Mouse (Mus musculus): ENCODE results near the gene Ntm. TPM values are rescaled to one million over a fixed set of nuclear protein-coding genes. Genes with fewer than 3 reads are reported as not detected.

Ntm gene
- polyA plus RNA-seq, 1 experiment from 2014 or later, result 39.7 TPM

DNA sequence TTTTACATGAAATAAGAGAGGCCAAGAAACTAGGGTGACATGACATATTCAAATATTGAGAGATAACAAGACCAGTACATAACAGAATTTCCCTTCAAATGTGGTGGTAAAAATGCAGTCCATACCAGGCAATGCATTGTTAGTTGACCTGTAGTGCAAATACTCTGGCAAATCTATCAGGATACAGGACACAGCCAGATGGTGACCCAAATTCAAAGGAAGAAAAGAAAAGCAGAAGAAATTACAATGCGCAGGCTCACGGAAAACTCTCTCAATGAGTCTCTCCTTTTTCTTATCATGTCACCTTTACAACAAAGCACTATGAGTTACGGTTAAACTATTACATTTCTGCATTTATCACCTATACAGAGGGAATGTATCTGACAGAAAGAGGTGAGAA, 664.6 kb downstream of the Ntm start:
- Histone ChIP-seq H3K36me3 (ENCODE audit: control insufficient read depth, insufficient read depth, low read length) (no peaks in the 10 kb centered on the region), H3K9me3 (replicated peaks; ENCODE audit: control insufficient read depth, low read length) (no peaks in the 10 kb centered on the region), H3K9ac (ENCODE audit: low read depth, low read length) (no peak overlapping the region), H3K27ac (ENCODE audit: low read depth, low read length) (no peak overlapping the region), H3K4me1 (ENCODE audit: control insufficient read depth, insufficient read depth, low read length) (no peaks in the 10 kb centered on the region; the same call in 1 of the 2 replicates), H3K4me3 (ENCODE audit: low read depth, low read length) (no peak overlapping the region), H3K27me3 (ENCODE audit: control insufficient read depth, insufficient read depth, low read length) (no peaks in the 10 kb centered on the region), H3K4me2 (no peak overlapping the region)
- 79% methylated on average over 3 of the region's 3 CpGs for WGBS (ENCODE audit: insufficient replicate concordance)
- ATAC-seq (replicated peaks; ENCODE audit: insufficient number of reproducible peaks, low FRiP score, low TSS enrichment), result no peak

DNA sequence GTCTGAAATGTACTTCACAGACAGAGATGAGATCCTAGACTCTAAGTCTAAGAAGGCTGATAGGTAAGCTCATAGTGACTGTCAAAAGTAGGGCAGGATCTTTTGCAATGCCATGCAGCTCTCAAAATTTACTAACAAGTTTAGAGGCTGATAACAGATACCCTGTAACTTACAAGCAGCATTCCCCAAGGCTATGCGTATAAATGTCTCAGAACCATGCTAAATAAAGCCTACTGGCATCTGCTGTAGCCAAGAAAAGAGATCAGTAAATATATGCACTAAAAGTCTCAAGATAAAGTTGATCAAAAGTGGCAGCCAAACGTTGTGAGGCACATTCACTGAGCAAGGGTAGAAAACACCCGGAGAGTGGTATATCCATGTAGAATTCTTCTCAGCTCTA, 666.2 kb downstream of the Ntm start:
- WGBS (ENCODE audit: insufficient replicate concordance), result 64% methylated on average over 3 of the region's 3 CpGs
- Histone ChIP-seq H3K27me3 (ENCODE audit: control insufficient read depth, insufficient read depth, low read length) (no peaks in the 10 kb centered on the region), H3K36me3 (ENCODE audit: control insufficient read depth, insufficient read depth, low read length) (no peaks in the 10 kb centered on the region), H3K9ac (ENCODE audit: low read depth, low read length) (no peak overlapping the region), H3K27ac (ENCODE audit: low read depth, low read length) (no peak overlapping the region), H3K4me3 (ENCODE audit: low read depth, low read length) (no peak overlapping the region), H3K9me3 (replicated peaks; ENCODE audit: control insufficient read depth, low read length) (no peaks in the 10 kb centered on the region), H3K4me2 (no peak overlapping the region), H3K4me1 (ENCODE audit: control insufficient read depth, insufficient read depth, low read length) (no peaks in the 10 kb centered on the region; the same call in 1 of the 2 replicates)
- ATAC-seq (replicated peaks; ENCODE audit: insufficient number of reproducible peaks, low FRiP score, low TSS enrichment), result no peak

DNA sequence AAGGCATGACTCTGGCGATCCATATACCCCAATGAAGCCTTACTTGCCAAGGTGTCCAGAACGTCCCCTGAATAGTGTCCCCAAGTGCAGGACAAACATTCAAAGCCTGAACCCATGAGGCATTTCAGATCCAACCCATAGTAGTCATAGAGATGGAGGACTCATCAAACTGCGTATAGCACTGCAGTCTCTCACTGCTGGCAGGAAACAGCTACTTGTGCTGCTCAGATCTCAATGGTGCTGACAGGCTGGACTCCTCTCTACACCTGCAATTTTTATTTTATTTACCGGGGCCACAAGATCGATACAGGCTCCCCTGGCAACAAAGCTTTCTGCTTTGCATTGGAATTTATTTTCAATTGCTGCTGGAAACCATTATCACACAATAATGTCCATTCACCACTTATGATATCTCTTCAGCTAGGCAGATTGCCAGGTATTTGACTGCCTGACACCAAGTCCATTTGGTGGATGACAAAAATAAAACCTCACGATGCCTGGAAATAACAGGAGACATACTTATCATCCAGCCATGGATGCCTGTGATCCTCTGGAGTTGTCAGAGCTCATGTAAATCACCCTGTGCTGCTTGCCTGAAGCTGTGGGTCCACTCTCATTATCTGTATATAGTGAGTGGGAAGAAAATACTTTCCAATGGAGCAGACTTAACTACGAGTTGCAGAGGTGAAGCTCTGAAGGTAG, 674.8 kb downstream of the Ntm start:
- H3K27ac ChIP-seq (ENCODE audit: low read depth, low read length), result peak overlapping the region; percentile 67
- no peaks in the 10 kb centered on the region for H3K9me3 ChIP-seq (replicated peaks; ENCODE audit: control insufficient read depth, low read length)
- H3K4me2 ChIP-seq, result peak overlapping the region; percentile 19
- no peak overlapping the region for H3K4me3 ChIP-seq (ENCODE audit: low read depth, low read length)
- H3K36me3 ChIP-seq (ENCODE audit: control insufficient read depth, insufficient read depth, low read length), result no peaks in the 10 kb centered on the region
- H3K27me3 ChIP-seq (ENCODE audit: control insufficient read depth, insufficient read depth, low read length), result no peaks in the 10 kb centered on the region
- H3K4me1 ChIP-seq (ENCODE audit: control insufficient read depth, insufficient read depth, low read length), result peaks cover 4% of the 10 kb centered on the region; the same call in 1 of the 2 replicates
- WGBS (ENCODE audit: insufficient replicate concordance), result 45% methylated on average over 7 of the region's 7 CpGs
- no peak for ATAC-seq (replicated peaks; ENCODE audit: insufficient number of reproducible peaks, low FRiP score, low TSS enrichment)
- H3K9ac ChIP-seq (ENCODE audit: low read depth, low read length), result no peak overlapping the region

DNA sequence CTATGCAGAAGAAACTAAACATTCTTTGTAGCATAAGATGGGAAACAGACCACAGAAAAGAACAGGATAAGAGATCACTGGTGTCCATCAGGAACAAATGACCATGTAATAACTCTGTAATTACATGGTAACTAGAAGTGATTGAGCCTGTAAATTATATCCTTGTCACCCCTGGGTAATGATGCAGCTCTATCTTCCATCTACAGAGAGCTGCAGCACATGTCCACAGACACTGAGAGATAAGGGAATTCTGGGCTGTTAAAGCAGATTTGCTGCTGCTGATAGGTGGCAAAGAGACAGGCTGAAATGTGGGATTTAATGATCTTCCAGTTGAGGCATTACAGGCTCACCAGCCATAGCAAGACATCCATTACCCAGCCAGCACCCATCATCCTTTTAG, 677.8 kb downstream of the Ntm start:
- Histone ChIP-seq H3K27ac (ENCODE audit: low read depth, low read length) (no peak overlapping the region), H3K4me3 (ENCODE audit: low read depth, low read length) (no peak overlapping the region), H3K36me3 (ENCODE audit: control insufficient read depth, insufficient read depth, low read length) (no peaks in the 10 kb centered on the region), H3K4me1 (ENCODE audit: control insufficient read depth, insufficient read depth, low read length) (peaks cover 4% of the 10 kb centered on the region; the same call in 1 of the 2 replicates), H3K9me3 (replicated peaks; ENCODE audit: control insufficient read depth, low read length) (no peaks in the 10 kb centered on the region), H3K27me3 (ENCODE audit: control insufficient read depth, insufficient read depth, low read length) (no peaks in the 10 kb centered on the region), H3K4me2 (no peak overlapping the region), H3K9ac (ENCODE audit: low read depth, low read length) (no peak overlapping the region)
- ATAC-seq (replicated peaks; ENCODE audit: insufficient number of reproducible peaks, low FRiP score, low TSS enrichment), result no peak

DNA sequence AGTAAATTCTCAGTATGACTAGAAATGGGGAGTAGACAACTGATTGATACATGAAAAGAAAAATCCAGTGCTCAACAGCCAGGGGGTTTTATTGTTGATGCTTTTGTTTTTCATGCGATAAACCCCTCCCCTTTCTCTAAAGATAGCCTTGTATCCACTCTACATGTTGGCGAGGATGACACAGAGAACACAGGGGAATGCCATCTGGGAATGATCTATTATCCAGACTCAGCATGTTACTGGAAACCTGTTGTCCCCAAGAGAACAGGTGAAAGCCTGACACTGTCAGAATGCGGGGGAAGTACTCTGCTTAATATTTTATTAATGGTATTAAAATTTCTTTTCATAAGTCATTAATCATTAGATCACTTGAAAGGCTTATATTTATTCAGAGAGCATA, 690.1 kb downstream of the Ntm start:
- no peaks in the 10 kb centered on the region for H3K9me3 ChIP-seq (replicated peaks; ENCODE audit: control insufficient read depth, low read length)
- peaks cover 14% of the 10 kb centered on the region for H3K4me1 ChIP-seq (ENCODE audit: control insufficient read depth, insufficient read depth, low read length)
- no peak overlapping the region for H3K4me2 ChIP-seq
- ATAC-seq (replicated peaks; ENCODE audit: insufficient number of reproducible peaks, low FRiP score, low TSS enrichment), result no peak
- H3K36me3 ChIP-seq (ENCODE audit: control insufficient read depth, insufficient read depth, low read length), result no peaks in the 10 kb centered on the region
- no peak overlapping the region for H3K9ac ChIP-seq (ENCODE audit: low read depth, low read length)
- WGBS (ENCODE audit: insufficient replicate concordance), result 84% methylated on average over 3 of the region's 3 CpGs
- H3K4me3 ChIP-seq (ENCODE audit: low read depth, low read length), result no peak overlapping the region
- no peaks in the 10 kb centered on the region for H3K27me3 ChIP-seq (ENCODE audit: control insufficient read depth, insufficient read depth, low read length)
- no peak overlapping the region for H3K27ac ChIP-seq (ENCODE audit: low read depth, low read length)

DNA sequence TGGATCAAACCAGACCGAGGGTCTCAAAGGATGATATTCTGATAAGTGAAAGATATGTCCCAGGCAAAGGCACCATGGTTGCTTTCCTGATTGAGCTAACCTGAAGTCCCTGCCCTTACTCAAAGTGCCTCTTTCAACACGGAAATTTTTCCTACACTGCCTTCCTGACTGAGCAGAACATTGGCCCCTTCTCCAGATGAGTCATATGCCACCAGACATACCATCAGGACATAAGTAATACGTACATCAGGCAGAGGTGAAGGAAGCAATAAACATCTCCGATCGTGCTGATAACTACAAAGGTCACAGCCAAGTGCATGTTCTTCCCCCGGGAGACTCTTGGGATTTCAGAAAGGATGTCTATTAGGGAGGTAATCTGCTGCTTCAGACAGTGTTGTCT, 693.0 kb downstream of the Ntm start:
- H3K36me3 ChIP-seq (ENCODE audit: control insufficient read depth, insufficient read depth, low read length), result no peaks in the 10 kb centered on the region
- no peak overlapping the region for H3K4me3 ChIP-seq (ENCODE audit: low read depth, low read length)
- H3K4me1 ChIP-seq (ENCODE audit: control insufficient read depth, insufficient read depth, low read length), result peaks cover 27% of the 10 kb centered on the region
- H3K4me2 ChIP-seq, result no peak overlapping the region
- no peak for ATAC-seq (replicated peaks; ENCODE audit: insufficient number of reproducible peaks, low FRiP score, low TSS enrichment)
- H3K27me3 ChIP-seq (ENCODE audit: control insufficient read depth, insufficient read depth, low read length), result no peaks in the 10 kb centered on the region
- H3K9ac ChIP-seq (ENCODE audit: low read depth, low read length), result no peak overlapping the region
- H3K27ac ChIP-seq (ENCODE audit: low read depth, low read length), result no peak overlapping the region
- no peaks in the 10 kb centered on the region for H3K9me3 ChIP-seq (replicated peaks; ENCODE audit: control insufficient read depth, low read length)
- WGBS (ENCODE audit: insufficient replicate concordance), result 63% methylated on average over 6 of the region's 6 CpGs

DNA sequence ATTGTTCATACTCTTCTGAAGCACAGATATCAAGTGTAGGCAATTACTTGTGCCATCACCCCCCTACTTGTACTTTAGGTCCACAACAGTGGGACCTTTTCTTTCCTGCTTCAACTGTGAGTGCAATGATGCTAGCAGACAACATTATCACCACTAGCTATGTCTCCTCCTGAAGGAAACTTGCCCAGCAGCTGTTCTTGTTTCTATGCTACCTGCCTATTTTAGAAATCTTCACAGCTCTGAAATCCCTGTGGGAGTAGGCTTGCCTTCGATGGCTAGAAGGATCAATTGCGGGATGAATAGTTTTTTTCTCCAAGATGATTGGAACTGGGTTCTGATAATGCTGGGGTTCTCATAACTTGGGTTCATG, 693.7 kb downstream of the Ntm start:
- ATAC-seq (replicated peaks; ENCODE audit: insufficient number of reproducible peaks, low FRiP score, low TSS enrichment), result no peak
- Histone ChIP-seq H3K9me3 (replicated peaks; ENCODE audit: control insufficient read depth, low read length) (no peaks in the 10 kb centered on the region), H3K27ac (ENCODE audit: low read depth, low read length) (no peak overlapping the region), H3K4me2 (no peak overlapping the region), H3K36me3 (ENCODE audit: control insufficient read depth, insufficient read depth, low read length) (no peaks in the 10 kb centered on the region), H3K4me3 (ENCODE audit: low read depth, low read length) (no peak overlapping the region), H3K9ac (ENCODE audit: low read depth, low read length) (no peak overlapping the region), H3K4me1 (ENCODE audit: control insufficient read depth, insufficient read depth, low read length) (peaks cover 27% of the 10 kb centered on the region), H3K27me3 (ENCODE audit: control insufficient read depth, insufficient read depth, low read length) (no peaks in the 10 kb centered on the region)
- WGBS (ENCODE audit: insufficient replicate concordance), result 86% methylated on average over 2 of the region's 2 CpGs

DNA sequence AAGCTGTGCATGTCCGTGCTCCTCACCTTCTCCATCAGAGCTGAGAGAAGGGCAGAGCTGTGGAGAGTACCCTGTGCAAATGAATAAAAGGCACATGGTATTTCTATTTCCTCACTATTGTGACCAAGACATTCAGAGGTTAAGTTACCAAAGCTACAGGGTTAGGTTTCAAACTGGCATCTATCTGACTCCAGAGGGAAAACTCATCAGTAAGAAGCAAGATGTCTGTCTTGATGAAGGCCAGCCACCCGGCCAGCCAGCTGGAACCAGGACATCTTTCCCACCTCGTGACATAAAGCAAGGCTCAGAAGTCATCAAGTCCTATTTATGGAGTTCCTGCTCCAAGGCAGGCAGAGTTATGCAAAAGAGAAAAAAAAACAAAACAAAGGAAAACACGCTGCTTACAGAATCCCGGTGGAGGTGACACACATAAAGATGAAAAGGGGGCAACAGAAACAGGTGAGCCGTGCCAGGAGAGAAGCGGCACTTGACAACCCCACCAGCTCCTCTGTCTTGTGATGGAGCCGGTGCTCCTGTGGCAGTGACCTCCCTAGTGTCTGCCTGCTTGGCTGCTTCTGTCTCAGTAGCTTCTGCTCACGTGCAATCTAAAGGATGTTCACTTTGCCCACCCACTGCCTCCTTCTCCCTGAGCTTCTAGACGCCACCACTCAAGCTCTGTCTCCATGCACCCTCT, 694.2 kb downstream of the Ntm start:
- no peak overlapping the region for H3K4me3 ChIP-seq (ENCODE audit: low read depth, low read length)
- no peak overlapping the region for H3K27ac ChIP-seq (ENCODE audit: low read depth, low read length)
- no peaks in the 10 kb centered on the region for H3K27me3 ChIP-seq (ENCODE audit: control insufficient read depth, insufficient read depth, low read length)
- no peak overlapping the region for H3K4me2 ChIP-seq
- H3K4me1 ChIP-seq (ENCODE audit: control insufficient read depth, insufficient read depth, low read length), result peaks cover 27% of the 10 kb centered on the region
- no peak overlapping the region for H3K9ac ChIP-seq (ENCODE audit: low read depth, low read length)
- no peak for ATAC-seq (replicated peaks; ENCODE audit: insufficient number of reproducible peaks, low FRiP score, low TSS enrichment)
- H3K9me3 ChIP-seq (replicated peaks; ENCODE audit: control insufficient read depth, low read length), result no peaks in the 10 kb centered on the region
- WGBS (ENCODE audit: insufficient replicate concordance), result 37% methylated on average over 10 of the region's 10 CpGs
- H3K36me3 ChIP-seq (ENCODE audit: control insufficient read depth, insufficient read depth, low read length), result no peaks in the 10 kb centered on the region

DNA sequence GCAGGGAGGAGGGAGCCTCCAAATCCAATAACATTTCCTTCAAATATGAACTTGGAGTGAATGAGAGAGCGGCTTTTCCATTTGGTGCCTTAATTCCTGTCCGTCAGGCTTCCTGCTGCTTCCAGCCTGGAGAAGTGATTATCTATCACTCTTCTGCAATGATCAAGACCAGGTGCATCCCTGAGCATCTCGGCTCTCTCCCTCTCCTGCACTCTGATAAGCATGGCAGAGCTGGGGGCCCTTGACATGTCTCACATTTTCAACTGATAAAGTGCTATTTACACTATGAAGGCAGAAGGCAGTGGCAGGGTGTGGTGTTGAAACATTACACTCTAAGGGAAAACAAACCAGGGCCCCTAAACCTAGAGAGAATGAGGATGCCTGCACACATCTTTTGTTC, 695.3 kb downstream of the Ntm start:
- Histone ChIP-seq H3K9me3 (replicated peaks; ENCODE audit: control insufficient read depth, low read length) (no peaks in the 10 kb centered on the region), H3K9ac (ENCODE audit: low read depth, low read length) (no peak overlapping the region), H3K4me3 (ENCODE audit: low read depth, low read length) (no peak overlapping the region), H3K4me2 (peak overlapping the region; percentile 24; the same call in 1 of the 2 replicates), H3K36me3 (ENCODE audit: control insufficient read depth, insufficient read depth, low read length) (no peaks in the 10 kb centered on the region), H3K27me3 (ENCODE audit: control insufficient read depth, insufficient read depth, low read length) (no peaks in the 10 kb centered on the region), H3K4me1 (ENCODE audit: control insufficient read depth, insufficient read depth, low read length) (peaks cover 27% of the 10 kb centered on the region), H3K27ac (ENCODE audit: low read depth, low read length) (no peak overlapping the region)
- no peak for ATAC-seq (replicated peaks; ENCODE audit: insufficient number of reproducible peaks, low FRiP score, low TSS enrichment)
- WGBS (ENCODE audit: insufficient replicate concordance), result 17% methylated on average over 3 of the region's 3 CpGs
